Mouse (Mus musculus) hindbrain, embryonic 15.5 days (tissue): ENCODE results near the gene Car10. TPM values are rescaled to one million over a fixed set of nuclear protein-coding genes. Genes with fewer than 3 reads are reported as not detected.
A peak's percentile ranks its signal among the peaks of the same experiment; 100 is the strongest.

Experiments
- ATAC-seq: fragments of 200-750 bp; cut with Nextera tagmentation; 2 replicates; pipeline ENCODE4 v1.8.0; 2017; ENCODE audit warnings: low read depth, moderate number of reproducible peaks, moderate TSS enrichment; ENCODE audit not compliant: low FRiP score
- H3K27ac ChIP-seq: fragments of 300-500 bp; sonication (generic); replicated peaks from 2 replicates; pipeline ENCODE4 v1.5.1; 2015; ENCODE audit warnings: mild to moderate bottlenecking, inconsistent platforms
- H3K27me3 ChIP-seq: fragments of 300-500 bp; sonication (generic); 2 replicates; pipeline ENCODE4 v1.6.1; 2015; ENCODE audit warnings: control low read depth, inconsistent platforms
- H3K36me3 ChIP-seq: fragments of 300-500 bp; sonication (generic); 2 replicates; pipeline ENCODE4 v1.6.1; 2015; ENCODE audit warnings: control low read depth, inconsistent platforms
- H3K4me1 ChIP-seq: fragments of 300-500 bp; sonication (generic); replicated peaks from 2 replicates; pipeline ENCODE4 v1.6.1; 2015; ENCODE audit warnings: control low read depth, inconsistent platforms
- H3K4me2 ChIP-seq: fragments of 300-500 bp; sonication (generic); 2 replicates; pipeline ENCODE4 v1.6.1; 2015; ENCODE audit warnings: moderate library complexity, mild to moderate bottlenecking, inconsistent platforms
- H3K4me3 ChIP-seq: fragments of 300-500 bp; sonication (generic); 2 replicates; pipeline ENCODE4 v1.5.1; 2015; ENCODE audit warnings: mild to moderate bottlenecking, inconsistent platforms
- H3K9ac ChIP-seq: fragments of 300-500 bp; sonication (generic); 2 replicates; pipeline ENCODE4 v1.6.1; 2015; ENCODE audit warnings: inconsistent platforms
- H3K9me3 ChIP-seq: fragments of 300-500 bp; sonication (generic); 2 replicates; pipeline ENCODE4 v1.6.1; 2016; ENCODE audit warnings: control low read depth, inconsistent platforms
- WGBS: fragments of 180-500 bp; shearing (Covaris S2); methylation state at CpG from one replicate; pipeline ENCODE4 v1.1.7; 2015; 5-methylcytosine and 5-hydroxymethylcytosine counted together
- polyA plus RNA-seq: library from polyadenylated mRNA; unstranded; fragments of >200 nt; fragmentation: Nextera tagmentation; extraction: Ambion mirVana; gene quantifications from 2 replicates; pipeline ENCODE4 v1.2.1, GENCODE M21; 2015

The Car10 gene
- polyA plus RNA-seq, 1 experiment from 2014 or later: 54.4 TPM

DNA sequence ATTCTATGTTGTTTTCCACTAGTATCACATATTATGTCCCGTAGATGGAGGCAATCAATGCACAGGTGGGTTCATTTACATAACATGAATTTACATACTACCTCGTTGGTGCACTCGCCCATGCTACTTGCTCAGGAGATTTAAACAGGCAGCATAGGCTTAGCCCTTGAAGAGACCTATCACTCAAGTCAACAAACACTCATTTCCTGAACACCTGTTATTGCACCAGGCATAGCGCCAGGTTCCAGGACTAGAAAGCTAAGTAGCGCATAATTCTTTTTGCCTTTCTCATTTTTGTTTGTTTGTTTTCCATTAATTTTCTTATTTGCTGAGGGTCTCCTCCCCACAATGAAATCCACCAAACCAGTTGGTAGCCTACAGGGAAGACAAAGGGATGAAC, 333.7 kb downstream of the Car10 start:
- 86% methylated on average over 5 of the region's 5 CpGs for WGBS
- ATAC-seq: no peak
- H3K4me2 ChIP-seq: no peak overlapping the region
- H3K9ac ChIP-seq: no peak overlapping the region
- H3K27me3 ChIP-seq: no peaks in the 10 kb centered on the region
- H3K36me3 ChIP-seq: no peaks in the 10 kb centered on the region
- no peak overlapping the region for H3K27ac ChIP-seq
- no peaks in the 10 kb centered on the region for H3K4me1 ChIP-seq
- no peak overlapping the region for H3K4me3 ChIP-seq
- no peaks in the 10 kb centered on the region for H3K9me3 ChIP-seq

DNA sequence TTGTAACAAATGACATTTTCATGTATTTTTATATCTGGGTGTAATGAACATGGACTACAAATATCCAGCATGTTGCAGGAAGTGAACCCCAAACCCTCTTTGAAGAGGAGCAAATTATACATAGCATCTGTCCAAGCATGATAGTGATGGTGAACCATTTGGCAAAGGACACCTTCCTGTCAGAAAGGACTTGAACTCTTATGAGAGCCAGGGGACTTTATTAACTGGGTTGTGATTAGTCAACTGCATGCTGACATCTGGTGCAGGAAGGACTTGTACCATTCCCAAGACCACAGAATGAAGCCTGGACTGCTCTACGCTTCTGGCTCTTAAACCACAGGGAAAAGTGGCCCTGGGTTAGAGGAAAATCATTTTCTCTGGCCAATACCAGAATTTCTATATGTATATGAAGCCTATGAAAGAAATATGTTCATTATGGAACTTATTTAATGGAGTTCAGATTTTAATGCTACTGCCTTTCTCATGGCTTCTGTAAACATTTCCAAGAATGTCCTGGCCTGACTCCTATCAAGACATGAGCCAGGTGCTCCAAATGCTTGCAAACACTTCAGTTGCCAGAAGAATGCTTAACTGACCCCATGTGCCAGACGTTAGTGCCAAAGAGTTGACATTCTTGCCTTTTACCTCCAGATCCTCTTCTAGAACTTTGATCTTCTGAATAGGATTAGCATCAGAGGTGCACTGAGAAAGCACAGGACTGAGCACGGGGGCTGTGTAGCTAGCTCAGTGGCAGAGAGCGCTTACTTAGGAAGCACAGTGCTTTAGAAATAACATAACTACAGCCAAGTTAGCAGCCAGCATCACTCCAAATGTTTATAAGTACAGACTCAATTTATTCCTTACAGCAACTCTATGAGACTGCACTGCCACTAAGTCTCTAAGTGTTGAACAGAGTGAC, 337.4 kb downstream of the Car10 start:
- H3K4me2 ChIP-seq: no peak overlapping the region
- H3K4me1 ChIP-seq: 0 out of 2 replicates have a peak, but pooled peaks cover 3% of the 10 kb centered on the region
- no peaks in the 10 kb centered on the region for H3K36me3 ChIP-seq
- ATAC-seq: no peak
- H3K9ac ChIP-seq: no peak overlapping the region
- 76% methylated on average over 4 of the region's 4 CpGs for WGBS
- no peaks in the 10 kb centered on the region for H3K9me3 ChIP-seq
- H3K27ac ChIP-seq: no peak overlapping the region
- no peaks in the 10 kb centered on the region for H3K27me3 ChIP-seq
- no peak overlapping the region for H3K4me3 ChIP-seq

DNA sequence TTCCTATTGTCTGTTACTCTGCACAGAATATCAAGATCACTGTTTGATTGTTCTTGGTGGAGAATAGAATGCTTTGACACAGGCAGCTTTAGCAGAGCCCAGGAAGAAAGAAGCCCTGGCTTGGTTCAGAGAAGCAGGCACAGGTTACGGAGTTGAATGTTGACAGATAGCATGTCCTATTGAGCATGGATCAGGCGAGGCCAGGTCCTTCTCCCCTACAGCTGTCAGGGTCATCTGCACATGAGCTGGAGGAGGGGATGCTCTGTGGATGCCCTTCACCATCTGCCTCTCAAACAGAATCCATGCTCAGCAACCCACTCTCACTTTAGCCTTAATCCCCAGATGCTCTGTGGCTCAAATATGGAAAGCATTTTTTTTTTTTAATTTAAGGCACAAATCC, 339.1 kb downstream of the Car10 start:
- H3K9me3 ChIP-seq: no peaks in the 10 kb centered on the region
- no peak overlapping the region for H3K27ac ChIP-seq
- H3K4me1 ChIP-seq: 0 out of 2 replicates have a peak, but pooled peaks cover 3% of the 10 kb centered on the region
- no peak overlapping the region for H3K9ac ChIP-seq
- no peak for ATAC-seq
- no peaks in the 10 kb centered on the region for H3K36me3 ChIP-seq
- H3K4me2 ChIP-seq: no peak overlapping the region
- no peak overlapping the region for H3K4me3 ChIP-seq
- no peaks in the 10 kb centered on the region for H3K27me3 ChIP-seq
- 55% methylated on average over 2 of the region's 2 CpGs for WGBS

DNA sequence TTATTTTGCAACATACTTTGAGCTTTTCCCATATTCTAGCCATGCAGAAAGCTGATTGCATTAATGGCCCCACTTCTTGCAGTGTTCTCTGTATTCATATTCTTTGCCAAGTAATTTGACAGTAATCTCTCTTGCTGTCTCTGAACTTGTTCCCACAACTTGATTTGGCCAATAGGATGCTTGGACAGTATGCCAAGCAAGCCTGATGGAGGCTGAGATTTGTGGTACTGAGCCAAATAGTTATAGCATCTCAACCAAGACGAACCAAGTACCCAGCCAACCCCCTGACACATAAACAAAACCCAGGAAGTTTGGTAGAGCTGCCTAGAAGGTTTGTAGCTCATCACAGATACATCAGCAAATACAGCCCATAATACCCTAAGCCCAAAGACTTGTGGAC, 342.6 kb downstream of the Car10 start:
- H3K4me3 ChIP-seq: no peak overlapping the region
- no peak overlapping the region for H3K4me2 ChIP-seq
- no peaks in the 10 kb centered on the region for H3K9me3 ChIP-seq
- 0 out of 2 replicates have a peak, but pooled peaks cover 3% of the 10 kb centered on the region for H3K4me1 ChIP-seq
- H3K27me3 ChIP-seq: no peaks in the 10 kb centered on the region
- H3K9ac ChIP-seq: no peak overlapping the region
- WGBS: 71% methylated on average over 1 of the region's 1 CpGs
- no peak for ATAC-seq
- no peak overlapping the region for H3K27ac ChIP-seq
- no peaks in the 10 kb centered on the region for H3K36me3 ChIP-seq

DNA sequence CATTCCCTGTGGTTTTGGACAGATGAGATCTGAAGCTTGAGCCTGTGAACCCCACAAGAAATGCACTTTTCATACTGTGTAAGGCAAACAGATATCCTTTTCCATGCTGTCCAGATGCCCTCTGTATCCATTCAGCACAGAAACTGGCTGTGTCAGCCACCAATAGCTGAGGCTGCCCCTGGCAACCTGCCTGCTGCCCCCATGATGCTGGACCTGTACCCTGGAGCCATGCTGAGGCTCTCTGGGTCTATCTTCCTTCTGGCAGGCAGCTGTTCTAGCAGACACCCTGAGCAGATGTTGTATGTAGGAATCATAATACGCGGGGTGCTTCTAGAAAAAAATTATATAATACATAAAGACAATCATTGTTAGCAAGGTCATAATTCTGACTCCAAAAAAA, 345.9 kb downstream of the Car10 start:
- H3K9ac ChIP-seq: no peak overlapping the region
- 79% methylated on average over 2 of the region's 2 CpGs for WGBS
- H3K4me2 ChIP-seq: no peak overlapping the region
- H3K9me3 ChIP-seq: no peaks in the 10 kb centered on the region
- H3K4me1 ChIP-seq: peaks cover 3% of the 10 kb centered on the region; the same call in 1 of the 2 replicates
- no peaks in the 10 kb centered on the region for H3K27me3 ChIP-seq
- no peak overlapping the region for H3K27ac ChIP-seq
- no peaks in the 10 kb centered on the region for H3K36me3 ChIP-seq
- peak; percentile 19; the same call in 1 of the 2 replicates for ATAC-seq
- no peak overlapping the region for H3K4me3 ChIP-seq

DNA sequence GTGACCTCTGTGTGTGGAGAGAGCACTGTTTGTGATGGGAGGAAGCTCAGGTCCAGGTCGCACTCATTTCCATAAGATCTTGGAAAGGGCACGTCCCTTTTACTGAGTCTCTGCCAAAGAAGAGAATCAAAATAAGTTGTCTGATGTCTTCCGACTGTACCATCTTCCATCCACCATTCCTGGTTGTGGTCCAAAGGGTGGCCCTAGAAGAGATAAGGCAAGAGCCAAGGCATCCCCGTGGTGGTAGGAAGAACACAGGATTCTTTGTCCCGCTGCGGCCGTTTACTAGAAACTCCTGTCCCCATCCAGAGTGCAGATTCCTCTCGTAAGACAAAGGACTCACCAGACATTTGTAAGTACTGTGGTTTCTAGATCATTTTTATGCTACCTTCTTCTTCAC, 346.9 kb downstream of the Car10 start:
- H3K4me2 ChIP-seq: no peak overlapping the region
- H3K4me1 ChIP-seq: peaks cover 3% of the 10 kb centered on the region; the same call in 1 of the 2 replicates
- WGBS: 87% methylated on average over 8 of the region's 8 CpGs
- H3K27ac ChIP-seq: no peak overlapping the region
- no peak overlapping the region for H3K4me3 ChIP-seq
- H3K27me3 ChIP-seq: no peaks in the 10 kb centered on the region
- no peak overlapping the region for H3K9ac ChIP-seq
- H3K36me3 ChIP-seq: no peaks in the 10 kb centered on the region
- ATAC-seq: no peak
- no peaks in the 10 kb centered on the region for H3K9me3 ChIP-seq

DNA sequence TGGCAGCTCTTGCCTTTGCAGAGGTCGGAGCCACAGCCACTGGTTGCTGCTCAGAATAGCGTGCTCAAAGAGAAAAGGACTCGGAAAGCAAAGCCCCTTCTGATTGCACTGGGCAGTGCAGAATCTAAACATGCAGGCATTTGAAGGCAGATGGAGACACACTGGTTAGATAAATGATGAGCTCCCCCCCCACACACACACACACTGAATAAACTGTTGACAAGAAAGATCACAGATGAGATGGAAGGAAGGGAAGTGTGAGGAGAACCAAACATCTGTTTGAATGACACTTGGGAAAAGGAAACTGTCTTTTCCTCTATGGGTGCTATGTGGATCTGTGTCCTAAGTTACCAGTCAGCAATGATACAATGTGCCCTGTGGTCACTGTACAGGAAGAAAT, 349.7 kb downstream of the Car10 start:
- Histone ChIP-seq H3K4me2 (no peak overlapping the region), H3K27me3 (no peaks in the 10 kb centered on the region), H3K4me1 (peaks cover 6% of the 10 kb centered on the region; the same call in 1 of the 2 replicates), H3K9ac (no peak overlapping the region), H3K9me3 (no peaks in the 10 kb centered on the region), H3K4me3 (no peak overlapping the region), H3K27ac (no peak overlapping the region), H3K36me3 (no peaks in the 10 kb centered on the region)
- no peak for ATAC-seq
- WGBS: 53% methylated on average over 3 of the region's 3 CpGs

DNA sequence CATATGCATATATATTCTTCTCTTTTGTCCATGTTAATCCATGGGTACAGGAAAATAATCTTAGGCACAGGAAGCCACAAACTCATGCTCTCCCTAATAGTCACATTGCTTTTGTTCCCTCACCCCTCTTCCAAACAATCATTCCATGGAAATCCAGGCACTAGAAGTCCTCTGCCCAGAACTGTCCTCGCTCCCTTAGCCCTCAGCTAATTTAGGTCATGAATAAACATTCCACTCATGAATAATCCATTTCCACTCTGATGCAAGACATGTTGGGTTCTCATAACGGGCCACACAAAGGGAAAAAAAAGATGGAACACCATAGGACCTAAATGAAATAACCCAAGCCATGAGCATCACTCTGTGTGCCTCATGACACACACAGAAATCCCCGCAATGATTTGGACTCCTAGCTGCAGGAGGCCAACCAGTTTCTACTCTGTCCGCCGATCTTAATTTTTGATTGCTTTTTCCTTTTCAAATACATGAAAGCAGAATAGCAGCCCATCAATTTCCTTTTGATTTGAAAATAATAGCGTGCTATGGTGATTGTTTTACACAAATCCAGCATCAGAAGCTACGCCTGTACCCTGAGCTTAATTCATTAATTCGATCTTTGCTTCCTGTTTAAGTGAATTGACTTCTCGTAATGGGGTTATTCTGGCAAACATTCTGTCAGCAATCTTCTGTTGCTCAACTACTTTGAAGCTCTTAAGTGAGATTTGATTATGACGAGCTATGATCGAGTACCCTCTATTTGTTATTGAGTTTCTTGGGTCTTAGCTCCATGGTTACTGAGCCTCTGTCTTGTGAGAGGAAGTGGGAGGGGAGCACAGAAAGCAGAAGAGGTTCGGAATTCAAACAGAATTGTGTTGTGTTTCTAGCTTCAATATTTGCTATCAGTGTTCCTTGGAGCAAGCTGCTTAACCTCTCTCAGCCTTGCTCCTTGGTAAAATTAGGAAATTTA, 350.7 kb downstream of the Car10 start:
- WGBS: 67% methylated on average over 12 of the region's 12 CpGs
- Histone ChIP-seq H3K27me3 (no peaks in the 10 kb centered on the region), H3K9ac (no peak overlapping the region), H3K27ac (no peak overlapping the region), H3K36me3 (no peaks in the 10 kb centered on the region), H3K9me3 (no peaks in the 10 kb centered on the region), H3K4me3 (no peak overlapping the region), H3K4me1 (peaks cover 6% of the 10 kb centered on the region; the same call in 1 of the 2 replicates), H3K4me2 (no peak overlapping the region)
- ATAC-seq: no peak

DNA sequence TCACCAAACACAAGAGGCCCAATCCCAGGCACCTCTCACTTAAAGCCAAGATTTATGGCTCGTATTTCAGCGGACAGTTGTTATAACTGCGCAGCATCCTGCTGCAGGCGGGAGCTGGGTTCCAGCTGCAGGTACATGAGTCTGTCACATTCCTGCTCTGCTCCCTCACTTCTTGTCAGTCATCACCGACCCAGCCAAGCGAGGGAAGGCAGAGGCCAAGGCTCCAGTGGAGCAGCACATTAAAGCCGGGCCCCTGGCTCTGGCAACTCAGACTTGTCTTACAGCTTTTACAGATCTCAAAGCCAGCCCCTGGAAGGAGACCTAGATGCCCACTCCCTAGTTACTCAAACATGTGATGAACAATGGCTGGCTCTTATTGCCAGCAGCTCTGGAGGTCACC, 352.7 kb downstream of the Car10 start:
- Histone ChIP-seq H3K36me3 (no peaks in the 10 kb centered on the region), H3K27me3 (no peaks in the 10 kb centered on the region), H3K4me3 (no peak overlapping the region), H3K4me2 (no peak overlapping the region), H3K27ac (no peak overlapping the region), H3K9me3 (no peaks in the 10 kb centered on the region), H3K4me1 (peaks cover 6% of the 10 kb centered on the region; the same call in 1 of the 2 replicates), H3K9ac (no peak overlapping the region)
- ATAC-seq: no peak
- WGBS: 62% methylated on average over 7 of the region's 7 CpGs

DNA sequence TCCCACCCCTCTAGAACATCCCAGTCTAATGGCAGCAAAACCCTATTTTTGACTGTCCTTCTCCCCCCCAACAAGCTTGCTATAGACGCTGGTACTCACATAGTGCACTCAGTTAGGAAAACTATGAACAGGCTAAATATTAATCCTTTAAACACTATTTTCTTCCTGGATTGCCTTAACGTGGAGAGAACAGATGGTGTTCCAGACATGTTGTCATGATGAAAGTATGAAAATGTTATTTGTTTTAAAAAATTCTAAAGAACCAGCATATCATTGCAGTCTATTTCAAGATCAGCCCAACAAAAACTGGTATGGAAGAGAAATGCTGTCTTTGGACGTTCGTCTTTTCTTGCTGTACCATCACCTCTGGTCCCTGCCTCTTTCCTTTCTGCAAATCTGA, 368.4 kb downstream of the Car10 start:
- no peaks in the 10 kb centered on the region for H3K9me3 ChIP-seq

DNA sequence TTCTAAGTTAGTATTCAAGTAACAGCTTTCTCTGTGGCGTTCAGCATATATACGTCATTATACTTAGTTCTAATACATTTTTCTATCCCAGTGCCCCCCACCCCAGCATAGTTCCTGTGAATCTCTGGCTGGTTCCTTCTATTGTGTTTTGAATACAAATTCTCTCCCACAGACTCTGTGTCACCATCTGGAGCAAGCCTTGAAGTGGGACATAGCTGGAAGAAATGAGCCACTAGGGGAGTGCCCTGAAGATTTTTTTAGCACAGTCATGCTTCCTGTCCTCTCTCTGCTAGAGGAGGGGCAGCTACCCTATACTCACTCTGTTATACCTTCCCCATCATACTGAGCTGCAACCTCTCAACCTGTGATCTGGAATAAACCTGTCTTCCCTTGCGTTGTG, 369.9 kb downstream of the Car10 start:
- peaks cover 15% of the 10 kb centered on the region for H3K4me1 ChIP-seq
- H3K9me3 ChIP-seq: no peaks in the 10 kb centered on the region
- H3K27ac ChIP-seq: no peak overlapping the region
- no peak overlapping the region for H3K4me3 ChIP-seq
- H3K36me3 ChIP-seq: no peaks in the 10 kb centered on the region
- no peak overlapping the region for H3K4me2 ChIP-seq
- H3K27me3 ChIP-seq: no peaks in the 10 kb centered on the region
- 91% methylated on average over 3 of the region's 3 CpGs for WGBS
- ATAC-seq: 0 out of 2 replicates have a peak, but pooled peaks have one; percentile 34
- no peak overlapping the region for H3K9ac ChIP-seq

More for the DNA sequence above, 368.4 kb downstream of the Car10 start:
- no peaks in the 10 kb centered on the region for H3K36me3 ChIP-seq
- H3K4me2 ChIP-seq: no peak overlapping the region
- no peaks in the 10 kb centered on the region for H3K27me3 ChIP-seq
- no peak overlapping the region for H3K4me3 ChIP-seq
- H3K9ac ChIP-seq: no peak overlapping the region
- 85% methylated on average over 4 of the region's 4 CpGs for WGBS
- peaks cover 9% of the 10 kb centered on the region for H3K4me1 ChIP-seq
- no peak for ATAC-seq
- H3K27ac ChIP-seq: no peak overlapping the region

DNA sequence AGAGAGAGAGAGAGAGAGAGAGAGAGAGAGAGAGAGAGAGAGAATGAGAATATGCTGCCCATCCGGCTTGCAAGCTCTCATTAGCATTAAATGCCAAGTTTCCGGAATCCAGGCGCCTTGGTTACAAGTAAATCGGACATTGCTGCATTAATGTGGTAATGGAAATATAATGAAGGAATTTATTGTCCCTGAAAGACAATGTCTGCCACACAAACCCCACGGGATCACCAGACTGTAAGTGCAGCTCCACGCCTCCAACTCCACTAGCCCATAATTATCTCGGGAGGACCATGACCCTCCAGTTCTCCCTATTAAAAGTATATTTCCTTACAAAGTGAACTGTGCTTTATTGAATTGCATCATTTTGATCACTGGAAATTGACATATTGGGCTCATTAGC, 372.9 kb downstream of the Car10 start:
- Histone ChIP-seq H3K4me1 (peaks cover 15% of the 10 kb centered on the region), H3K9ac (no peak overlapping the region), H3K27me3 (no peaks in the 10 kb centered on the region), H3K4me2 (0 out of 2 replicates have a peak overlapping the region, but pooled peaks have one; percentile 19), H3K27ac (no peak overlapping the region), H3K36me3 (no peaks in the 10 kb centered on the region), H3K9me3 (no peaks in the 10 kb centered on the region), H3K4me3 (no peak overlapping the region)
- WGBS: 14% methylated on average over 7 of the region's 7 CpGs
- no peak for ATAC-seq
